Mouse (Mus musculus): ENCODE measurements at regions not wholly inside any gene's neighbourhood (a gene's known extent, or its start where the extent isn't known, plus 50 kb on each side); places are given as distances from the start of the nearest gene placed in this dataset.

DNA sequence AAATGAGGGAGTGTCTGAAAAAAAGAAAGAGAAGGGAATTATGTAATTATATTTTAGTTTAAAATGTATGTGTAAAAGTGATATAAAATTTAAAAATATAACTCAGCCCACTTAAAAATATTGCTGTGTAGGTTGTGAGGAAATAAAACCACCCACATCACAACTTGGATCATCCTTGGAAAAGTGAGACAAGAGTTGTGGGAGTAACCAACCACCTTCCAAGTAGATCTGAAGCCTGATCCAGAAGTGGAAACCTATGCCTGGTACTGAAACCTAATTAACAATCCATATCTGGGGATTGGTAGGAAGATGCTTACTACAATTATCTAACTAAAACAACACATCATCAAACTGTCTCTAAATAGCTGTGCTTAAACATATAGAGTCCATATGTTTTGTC lies 743.1 kb downstream of the Stim2 start:
- Histone ChIP-seq H3K9me3 (replicated peaks; ENCODE audit: low read length) (no peaks in the 10 kb centered on the region), H3K4me3 (replicated peaks; ENCODE audit: low read depth, low read length) (no peak overlapping the region), H3K4me1 (replicated peaks; ENCODE audit: insufficient read depth, low read length) (no peaks in the 10 kb centered on the region), H3K27ac (no peak overlapping the region), H3K4me2 (ENCODE audit: low read length) (no peak overlapping the region), H3K27me3 (ENCODE audit: insufficient read depth, low read length) (no peaks in the 10 kb centered on the region), H3K36me3 (ENCODE audit: insufficient read depth, low read length) (no peaks in the 10 kb centered on the region), H3K9ac (ENCODE audit: low read depth, low read length) (no peak overlapping the region)
- no peak for TF ChIP-seq CTCF (IDR thresholded peaks at IDR 0.05; ENCODE audit: low read depth)
- no peak for DNase-seq (ENCODE audit: low spot score)
- ATAC-seq (replicated peaks; ENCODE audit: low FRiP score, low read depth): no peak

DNA sequence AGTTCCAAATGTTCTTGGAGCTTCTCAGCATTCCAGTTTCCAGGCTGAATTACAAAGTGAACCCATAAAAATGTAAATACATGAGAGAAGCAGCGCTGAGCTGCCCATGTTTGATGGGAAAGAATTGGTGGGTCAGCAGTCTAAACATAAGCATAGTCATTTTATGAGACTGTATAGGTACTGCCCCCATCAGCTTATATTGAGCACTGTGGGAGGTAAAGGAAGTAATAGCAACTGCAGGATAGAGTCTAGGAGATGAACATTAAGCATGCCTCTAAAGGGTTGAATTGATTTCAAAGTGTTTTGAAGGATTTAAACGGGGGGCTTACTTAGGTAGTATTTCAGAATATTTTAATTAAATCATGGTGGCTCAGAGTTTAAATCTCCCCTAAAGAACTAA lies 748.7 kb downstream of the Stim2 start:
- H3K36me3 ChIP-seq (ENCODE audit: insufficient read depth, low read length): no peaks in the 10 kb centered on the region
- ATAC-seq (replicated peaks; ENCODE audit: low FRiP score, low read depth) (no peak), DNase-seq (ENCODE audit: low spot score) (no peak)
- no peaks in the 10 kb centered on the region for H3K4me1 ChIP-seq (replicated peaks; ENCODE audit: insufficient read depth, low read length)
- no peak for TF ChIP-seq CTCF (IDR thresholded peaks at IDR 0.05; ENCODE audit: low read depth)
- H3K9me3 ChIP-seq (replicated peaks; ENCODE audit: low read length): no peaks in the 10 kb centered on the region
- 59% methylated on average over 2 of the region's 2 CpGs for WGBS
- H3K4me2 ChIP-seq (ENCODE audit: low read length): no peak overlapping the region
- no peaks in the 10 kb centered on the region for H3K27me3 ChIP-seq (ENCODE audit: insufficient read depth, low read length)
- H3K27ac ChIP-seq: no peak overlapping the region
- no peak overlapping the region for H3K4me3 ChIP-seq (replicated peaks; ENCODE audit: low read depth, low read length)
- H3K9ac ChIP-seq (ENCODE audit: low read depth, low read length): no peak overlapping the region

DNA sequence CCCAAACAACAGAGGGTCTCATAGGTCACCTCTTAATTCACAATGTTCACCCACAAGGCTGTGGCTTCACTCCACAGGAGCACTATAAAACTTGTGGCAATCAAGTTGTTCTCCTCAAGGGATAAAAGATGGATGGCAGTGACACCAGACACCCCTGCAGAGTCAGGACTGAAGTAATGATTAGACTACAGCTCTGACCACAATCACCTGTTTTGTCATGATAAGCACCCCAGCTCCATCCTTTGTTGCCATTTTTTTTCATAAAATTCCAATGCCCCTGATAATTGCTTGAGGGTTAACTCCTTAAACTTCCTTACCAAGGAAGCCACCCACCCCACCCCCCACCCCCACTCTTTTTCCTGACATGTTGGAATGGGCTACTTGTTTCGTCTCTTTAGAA lies 755.1 kb downstream of the Stim2 start:
- no peaks in the 10 kb centered on the region for H3K4me1 ChIP-seq (replicated peaks; ENCODE audit: insufficient read depth, low read length)
- H3K36me3 ChIP-seq (ENCODE audit: insufficient read depth, low read length): no peaks in the 10 kb centered on the region
- 48% methylated on average over 1 of the region's 1 CpGs for WGBS
- no peak overlapping the region for H3K4me3 ChIP-seq (replicated peaks; ENCODE audit: low read depth, low read length)
- TF ChIP-seq CTCF (IDR thresholded peaks at IDR 0.05; ENCODE audit: low read depth): no peak
- no peak overlapping the region for H3K4me2 ChIP-seq (ENCODE audit: low read length)
- no peaks in the 10 kb centered on the region for H3K9me3 ChIP-seq (replicated peaks; ENCODE audit: low read length)
- DNase-seq (ENCODE audit: low spot score) (no peak), ATAC-seq (replicated peaks; ENCODE audit: low FRiP score, low read depth) (no peak)
- H3K27ac ChIP-seq: no peak overlapping the region
- H3K9ac ChIP-seq (ENCODE audit: low read depth, low read length): no peak overlapping the region
- H3K27me3 ChIP-seq (ENCODE audit: insufficient read depth, low read length): no peaks in the 10 kb centered on the region

- no peaks in the 10 kb centered on the region for H3K27me3 ChIP-seq (ENCODE audit: insufficient read depth, low read length)
- ATAC-seq (replicated peaks; ENCODE audit: low FRiP score, low read depth): no peak
- H3K4me3 ChIP-seq (replicated peaks; ENCODE audit: low read depth, low read length): no peak overlapping the region
- no peak overlapping the region for H3K4me2 ChIP-seq (ENCODE audit: low read length)
- DNase-seq (ENCODE audit: low spot score): no peak
- 69% methylated on average over 3 of the region's 3 CpGs for WGBS
- no peaks in the 10 kb centered on the region for H3K36me3 ChIP-seq (ENCODE audit: insufficient read depth, low read length)
- H3K9me3 ChIP-seq (replicated peaks; ENCODE audit: low read length): no peaks in the 10 kb centered on the region
- H3K4me1 ChIP-seq (replicated peaks; ENCODE audit: insufficient read depth, low read length): no peaks in the 10 kb centered on the region
- no peak overlapping the region for H3K9ac ChIP-seq (ENCODE audit: low read depth, low read length)
- no peak for TF ChIP-seq CTCF (IDR thresholded peaks at IDR 0.05; ENCODE audit: low read depth)
- no peak overlapping the region for H3K27ac ChIP-seq
Measured at GRCm38 (mm10) chr5:54759657-54760056, 761.4 kb downstream of the Stim2 start.

- Histone ChIP-seq H3K4me3 (replicated peaks; ENCODE audit: low read depth, low read length) (no peak overlapping the region), H3K4me2 (ENCODE audit: low read length) (no peak overlapping the region), H3K9me3 (replicated peaks; ENCODE audit: low read length) (no peaks in the 10 kb centered on the region), H3K27me3 (ENCODE audit: insufficient read depth, low read length) (no peaks in the 10 kb centered on the region), H3K36me3 (ENCODE audit: insufficient read depth, low read length) (no peaks in the 10 kb centered on the region), H3K4me1 (replicated peaks; ENCODE audit: insufficient read depth, low read length) (no peaks in the 10 kb centered on the region), H3K9ac (ENCODE audit: low read depth, low read length) (no peak overlapping the region), H3K27ac (no peak overlapping the region)
- 59% methylated on average over 1 of the region's 1 CpGs for WGBS
- TF ChIP-seq CTCF (IDR thresholded peaks at IDR 0.05; ENCODE audit: low read depth): no peak
- no peak for ATAC-seq (replicated peaks; ENCODE audit: low FRiP score, low read depth)
- no peak for DNase-seq (ENCODE audit: low spot score)
Measured at GRCm38 (mm10) chr5:54763019-54763418, 764.7 kb downstream of the Stim2 start.

GRCm38 (mm10) chr5:54796953-54797450 lies 798.7 kb downstream of the Stim2 start:
- no peak for ATAC-seq (replicated peaks; ENCODE audit: low FRiP score, low read depth)
- H3K4me3 ChIP-seq (replicated peaks; ENCODE audit: low read depth, low read length): no peak overlapping the region
- H3K9me3 ChIP-seq (replicated peaks; ENCODE audit: low read length): no peaks in the 10 kb centered on the region
- no peak overlapping the region for H3K9ac ChIP-seq (ENCODE audit: low read depth, low read length)
- no peaks in the 10 kb centered on the region for H3K27me3 ChIP-seq (ENCODE audit: insufficient read depth, low read length)
- TF ChIP-seq CTCF (IDR thresholded peaks at IDR 0.05; ENCODE audit: low read depth): peak; percentile 81
- no peak overlapping the region for H3K27ac ChIP-seq
- no peak overlapping the region for H3K4me2 ChIP-seq (ENCODE audit: low read length)
- no peaks in the 10 kb centered on the region for H3K36me3 ChIP-seq (ENCODE audit: insufficient read depth, low read length)
- peak; percentile 84 for DNase-seq (ENCODE audit: low spot score)
- no peaks in the 10 kb centered on the region for H3K4me1 ChIP-seq (replicated peaks; ENCODE audit: insufficient read depth, low read length)
- WGBS: 45% methylated on average over 6 of the region's 6 CpGs

DNA sequence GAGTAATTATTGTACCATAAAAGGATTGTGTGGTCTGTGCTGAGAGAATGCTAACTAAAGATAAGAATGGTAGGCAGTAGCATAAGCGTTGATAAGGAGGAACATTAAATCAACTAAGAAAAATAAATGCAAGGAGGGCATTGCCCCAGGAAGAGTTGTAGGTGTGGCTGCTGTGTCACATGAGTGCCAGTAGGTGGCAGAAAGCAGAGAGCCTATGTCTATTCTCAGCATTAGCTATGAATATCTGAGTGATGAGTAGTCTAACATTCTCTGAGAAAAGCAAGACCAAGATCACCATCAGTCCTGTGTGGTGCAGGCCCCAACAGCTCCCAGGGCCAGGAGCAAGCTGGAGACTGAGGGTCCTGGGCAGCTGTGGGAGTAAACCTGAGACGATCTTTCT lies 828.8 kb downstream of the Stim2 start:
- Histone ChIP-seq H3K36me3 (ENCODE audit: insufficient read depth, low read length) (no peaks in the 10 kb centered on the region), H3K9me3 (replicated peaks; ENCODE audit: low read length) (no peaks in the 10 kb centered on the region), H3K27me3 (ENCODE audit: insufficient read depth, low read length) (no peaks in the 10 kb centered on the region), H3K27ac (no peak overlapping the region), H3K4me1 (replicated peaks; ENCODE audit: insufficient read depth, low read length) (no peaks in the 10 kb centered on the region), H3K9ac (ENCODE audit: low read depth, low read length) (no peak overlapping the region), H3K4me3 (replicated peaks; ENCODE audit: low read depth, low read length) (no peak overlapping the region), H3K4me2 (ENCODE audit: low read length) (no peak overlapping the region)
- 75% methylated on average over 2 of the region's 2 CpGs for WGBS
- ATAC-seq (replicated peaks; ENCODE audit: low FRiP score, low read depth) (no peak), DNase-seq (ENCODE audit: low spot score) (no peak)
- TF ChIP-seq CTCF (IDR thresholded peaks at IDR 0.05; ENCODE audit: low read depth): peak; percentile 28; the same call in 1 of the 2 replicates
